Mouse (Mus musculus): ENCODE measurements at regions not wholly inside any gene's neighbourhood (a gene's known extent, or its start where the extent isn't known, plus 50 kb on each side); places are given as distances from the start of the nearest gene placed in this dataset.
A peak's percentile ranks its signal among the peaks of the same experiment; 100 is the strongest.

DNA sequence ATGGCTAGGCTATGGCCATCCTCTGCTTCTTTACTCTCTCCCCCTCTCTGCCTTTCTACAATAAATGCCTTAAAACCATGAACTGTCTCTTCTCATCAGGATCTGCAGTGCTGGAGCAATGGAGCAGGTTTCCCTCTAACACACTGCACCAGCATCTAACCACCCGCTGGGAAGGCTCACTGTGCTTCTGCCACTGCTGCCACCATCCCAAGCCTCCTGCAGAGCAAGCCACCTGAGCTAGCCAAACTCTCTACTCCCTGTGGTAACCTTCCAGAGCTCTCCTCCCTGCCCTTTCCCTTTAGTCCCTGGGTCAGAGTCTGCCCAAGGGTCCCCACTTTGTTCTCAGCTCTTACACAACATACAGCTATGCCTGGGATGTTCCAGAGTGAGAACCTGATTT, 107.3 kb upstream of the 4933402E13Rik start:
- no peak for TF ChIP-seq ZC3H11A (IDR thresholded peaks at IDR 0.05; ENCODE audit: low read depth, low read length)
- TF ChIP-seq NRF1 (IDR thresholded peaks at IDR 0.05; ENCODE audit: insufficient read depth, low read depth, low read length, poor library complexity, severe bottlenecking): no peak
- no peak for TF ChIP-seq MEF2A (IDR thresholded peaks at IDR 0.05; ENCODE audit: extremely low read depth, insufficient replicate concordance, low read depth, low read length, poor library complexity, severe bottlenecking)
- no peak for TF ChIP-seq TBP (IDR thresholded peaks at IDR 0.05; ENCODE audit: low read depth, low read length)
- TF ChIP-seq TAL1 (IDR thresholded peaks at IDR 0.05; ENCODE audit: low read length): no peak
- no peak for TF ChIP-seq NELFE (IDR thresholded peaks at IDR 0.05; ENCODE audit: low read depth, low read length)
- no peak for TF ChIP-seq RAD21 (IDR thresholded peaks at IDR 0.05; ENCODE audit: low read depth, low read length)
- no peak for TF ChIP-seq UBTF (IDR thresholded peaks at IDR 0.05; ENCODE audit: borderline replicate concordance, insufficient read depth, low read depth, low read length)
- no peak for TF ChIP-seq MYB (IDR thresholded peaks at IDR 0.05; ENCODE audit: low read depth, low read length)
- no peak for TF ChIP-seq CTCF (IDR thresholded peaks at IDR 0.05 in 2 of 3, conservative IDR thresholded peaks at IDR 0.05 in 1 of 3; ENCODE audit: control insufficient read depth in 1 of 3, insufficient read depth in 1 of 3, low read depth in 2 of 3, low read length in 3 of 3, poor library complexity in 1 of 3, severe bottlenecking in 1 of 3)
- no peak for TF ChIP-seq SIN3A (IDR thresholded peaks at IDR 0.05; ENCODE audit: low read length)
- no peak for TF ChIP-seq CHD2 (IDR thresholded peaks at IDR 0.05; ENCODE audit: low read length)
- H3K36me3 ChIP-seq (ENCODE audit: control insufficient read depth in 1 of 2, insufficient read depth in 2 of 2, low read length in 2 of 2): no peaks in the 10 kb centered on the region
- DNase-seq (ENCODE audit: low read depth, low spot score): no peak
- no peak overlapping the region for H3K4me3 ChIP-seq (ENCODE audit: control insufficient read depth in 1 of 2, insufficient read depth in 1 of 2, low read depth in 2 of 2, low read length in 2 of 2)
- no peak overlapping the region for H3K9ac ChIP-seq (ENCODE audit: control insufficient read depth, low read depth, low read length, poor library complexity, severe bottlenecking)
- no peaks in the 10 kb centered on the region for H3K27me3 ChIP-seq (ENCODE audit: control insufficient read depth in 1 of 2, insufficient read depth in 2 of 2, low read length in 2 of 2)
- H3K9me3 ChIP-seq (replicated peaks; ENCODE audit: insufficient read depth, low read length): no peaks in the 10 kb centered on the region
- H3K79me2 ChIP-seq (ENCODE audit: control insufficient read depth, insufficient read depth, low read length, poor library complexity): no peaks in the 10 kb centered on the region
- H3K27ac ChIP-seq (ENCODE audit: control insufficient read depth, low read depth, low read length): no peak overlapping the region
- no peaks in the 10 kb centered on the region for H3K4me1 ChIP-seq (ENCODE audit: control insufficient read depth in 1 of 2, insufficient read depth in 2 of 2, low read length in 2 of 2)

DNA sequence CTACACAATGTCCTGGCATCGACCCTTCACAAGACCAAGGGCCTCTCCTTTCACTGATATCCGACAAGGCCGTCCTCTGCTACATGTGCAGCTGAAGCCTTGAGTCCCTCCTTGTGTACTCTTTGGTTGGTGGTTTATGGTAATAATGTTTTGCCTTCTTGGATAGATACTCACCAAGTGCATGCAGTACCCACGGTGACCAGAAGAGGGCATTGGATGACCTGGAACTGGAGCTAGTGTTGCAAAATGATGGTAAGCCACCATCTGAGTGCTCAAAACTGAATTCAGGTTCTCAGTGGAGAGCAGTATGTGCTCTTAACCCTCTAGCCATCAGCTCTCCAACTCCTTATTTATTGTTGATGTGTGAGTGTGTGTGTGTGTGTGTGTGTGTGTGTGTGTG, 103.2 kb upstream of the 4933402E13Rik start:
- DNase-seq (ENCODE audit: low read depth, low spot score): peak; percentile 13
- H3K4me1 ChIP-seq (ENCODE audit: control insufficient read depth in 1 of 2, insufficient read depth in 2 of 2, low read length in 2 of 2): no peaks in the 10 kb centered on the region
- no peaks in the 10 kb centered on the region for H3K27me3 ChIP-seq (ENCODE audit: control insufficient read depth in 1 of 2, insufficient read depth in 2 of 2, low read length in 2 of 2)

More for the DNA sequence above, 103.2 kb upstream of the 4933402E13Rik start:
- H3K27ac ChIP-seq (ENCODE audit: control insufficient read depth, low read depth, low read length): no peak overlapping the region
- no peaks in the 10 kb centered on the region for H3K36me3 ChIP-seq (ENCODE audit: control insufficient read depth in 1 of 2, insufficient read depth in 2 of 2, low read length in 2 of 2)
- no peak overlapping the region for H3K9ac ChIP-seq (ENCODE audit: control insufficient read depth, low read depth, low read length, poor library complexity, severe bottlenecking)
- no peak for TF ChIP-seq MXI1 (IDR thresholded peaks at IDR 0.05; ENCODE audit: low read depth, low read length)
- no peak for TF ChIP-seq UBTF (IDR thresholded peaks at IDR 0.05; ENCODE audit: borderline replicate concordance, insufficient read depth, low read depth, low read length)
- no peak for TF ChIP-seq MYC (IDR thresholded peaks at IDR 0.05; ENCODE audit: low read depth, low read length)
- peak; percentile 37; the same call in 1 of the 2 replicates for TF ChIP-seq SMC3 (IDR thresholded peaks at IDR 0.05; ENCODE audit: low read depth, low read length)
- TF ChIP-seq MAX (IDR thresholded peaks at IDR 0.05; ENCODE audit: low read length): no peak
- no peak for TF ChIP-seq TBP (IDR thresholded peaks at IDR 0.05; ENCODE audit: low read depth, low read length)
- no peak for TF ChIP-seq KAT2A (conservative IDR thresholded peaks at IDR 0.05; ENCODE audit: low read depth, low read length)
- no peak for TF ChIP-seq MEF2A (IDR thresholded peaks at IDR 0.05; ENCODE audit: extremely low read depth, insufficient replicate concordance, low read depth, low read length, poor library complexity, severe bottlenecking)
- TF ChIP-seq NRF1 (IDR thresholded peaks at IDR 0.05; ENCODE audit: insufficient read depth, low read depth, low read length, poor library complexity, severe bottlenecking): no peak
- TF ChIP-seq MAZ (IDR thresholded peaks at IDR 0.05; ENCODE audit: low read depth, low read length): no peak
- no peak for TF ChIP-seq JUND (IDR thresholded peaks at IDR 0.05; ENCODE audit: low read depth, low read length)
- no peak for TF ChIP-seq HCFC1 (IDR thresholded peaks at IDR 0.05; ENCODE audit: low read depth, low read length)
- peak; percentile 35 for TF ChIP-seq RAD21 (IDR thresholded peaks at IDR 0.05; ENCODE audit: low read depth, low read length)
- TF ChIP-seq ZNF384 (IDR thresholded peaks at IDR 0.05; ENCODE audit: low read depth, low read length): no peak
- TF ChIP-seq EP300 (IDR thresholded peaks at IDR 0.05; ENCODE audit: low read depth in 1 of 2, low read length in 2 of 2): no peak
- no peak for TF ChIP-seq MAFK (IDR thresholded peaks at IDR 0.05; ENCODE audit: borderline replicate concordance, low read depth, low read length)
- TF ChIP-seq USF1 (IDR thresholded peaks at IDR 0.05; ENCODE audit: low read depth, low read length): no peak
- no peak for TF ChIP-seq SIN3A (IDR thresholded peaks at IDR 0.05; ENCODE audit: low read length)
- no peak for TF ChIP-seq CHD1 (IDR thresholded peaks at IDR 0.05; ENCODE audit: low read depth, low read length)
- no peak for TF ChIP-seq POLR2AphosphoS5 (IDR thresholded peaks at IDR 0.05; ENCODE audit: borderline replicate concordance, low read depth, low read length)
- no peak for TF ChIP-seq CHD2 (IDR thresholded peaks at IDR 0.05; ENCODE audit: low read length)
- peak; percentile 33 to 41 (median 41) for TF ChIP-seq CTCF (IDR thresholded peaks at IDR 0.05 in 2 of 3, conservative IDR thresholded peaks at IDR 0.05 in 1 of 3; ENCODE audit: control insufficient read depth in 1 of 3, insufficient read depth in 1 of 3, low read depth in 2 of 3, low read length in 3 of 3, poor library complexity in 1 of 3, severe bottlenecking in 1 of 3)
- TF ChIP-seq MYB (IDR thresholded peaks at IDR 0.05; ENCODE audit: low read depth, low read length): no peak
- H3K79me2 ChIP-seq (ENCODE audit: control insufficient read depth, insufficient read depth, low read length, poor library complexity): no peaks in the 10 kb centered on the region
- no peaks in the 10 kb centered on the region for H3K9me3 ChIP-seq (replicated peaks; ENCODE audit: insufficient read depth, low read length)
- H3K4me3 ChIP-seq (ENCODE audit: control insufficient read depth in 1 of 2, insufficient read depth in 1 of 2, low read depth in 2 of 2, low read length in 2 of 2): no peak overlapping the region
